Mouse (Mus musculus) hindlimb bud, embryonic 11.5 days (tissue): ENCODE results near the gene Med12.

Source experiments
- DNase-seq: peaks from one replicate; pipeline ENCODE4 v3.0.0-alpha.2; 2012; ENCODE audit warnings: low read depth, low spot score; ENCODE audit errors: extremely low spot score

Gene Med12

DNA sequence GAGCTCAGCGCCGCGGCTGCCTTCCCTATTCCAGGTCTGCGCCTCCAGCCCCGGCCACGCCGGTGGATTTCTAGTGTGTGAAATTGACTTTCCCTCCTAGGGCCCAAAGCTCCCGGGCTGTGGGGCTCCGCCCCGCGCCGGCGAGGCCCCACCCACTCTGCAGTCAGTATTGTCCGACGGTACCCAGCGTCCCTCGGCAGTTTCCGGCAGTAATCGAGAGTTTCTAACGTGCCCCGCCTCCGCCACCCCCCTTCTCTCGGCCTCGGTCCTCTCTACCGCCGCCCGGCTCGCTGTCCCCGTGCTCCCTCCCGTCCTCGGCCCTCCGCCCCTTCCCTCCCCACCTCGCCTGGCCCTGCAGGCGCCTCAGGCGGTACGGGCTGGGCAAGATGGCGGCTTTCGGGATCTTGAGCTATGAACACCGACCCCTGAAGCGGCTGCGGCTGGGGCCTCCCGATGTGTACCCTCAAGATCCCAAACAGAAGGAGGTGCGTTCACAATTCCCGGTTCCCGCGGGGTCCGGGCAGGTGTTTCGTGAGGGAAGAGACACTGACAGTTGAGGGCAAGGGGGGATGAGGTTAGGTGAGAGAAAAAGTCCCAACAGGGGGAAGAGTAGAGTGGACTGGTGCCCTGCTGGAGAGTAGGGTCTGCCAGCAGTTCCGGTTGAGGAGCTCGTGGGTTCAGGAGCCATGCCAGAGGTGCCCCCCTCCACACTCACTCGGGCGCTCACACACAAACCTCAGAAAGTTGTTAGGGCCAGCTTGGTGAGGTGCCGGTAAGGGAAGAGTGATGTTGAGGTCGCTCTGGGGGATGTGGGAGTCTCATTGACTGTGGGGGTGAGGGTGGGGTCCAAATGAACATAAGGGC is at the start of gene Med12:
Med12 (plus strand) TSS at position 156 of the 864 bp plus-strand sequence.
- peak; percentile 20 for DNase-seq

DNA sequence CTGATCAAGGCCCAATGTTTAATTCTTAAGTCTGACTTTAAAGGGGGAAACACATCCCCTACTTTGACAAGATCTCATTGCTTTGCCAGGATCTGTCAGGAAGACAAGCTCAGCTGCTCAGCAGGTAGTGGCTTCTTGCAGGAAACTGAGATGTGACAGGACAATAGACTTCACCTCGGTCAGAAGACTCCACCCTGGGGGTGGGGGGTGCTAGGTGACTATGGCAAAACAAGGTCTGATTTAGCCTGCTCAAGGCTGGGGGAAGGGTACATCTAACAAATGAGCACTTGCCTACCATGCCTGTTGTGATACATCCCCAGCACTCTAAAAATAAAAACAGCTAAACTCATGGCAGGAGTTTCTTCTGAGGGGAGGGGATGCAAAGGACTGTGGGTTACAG is 28.8 kb upstream of the Med12 start:
- DNase-seq: no peak

DNA sequence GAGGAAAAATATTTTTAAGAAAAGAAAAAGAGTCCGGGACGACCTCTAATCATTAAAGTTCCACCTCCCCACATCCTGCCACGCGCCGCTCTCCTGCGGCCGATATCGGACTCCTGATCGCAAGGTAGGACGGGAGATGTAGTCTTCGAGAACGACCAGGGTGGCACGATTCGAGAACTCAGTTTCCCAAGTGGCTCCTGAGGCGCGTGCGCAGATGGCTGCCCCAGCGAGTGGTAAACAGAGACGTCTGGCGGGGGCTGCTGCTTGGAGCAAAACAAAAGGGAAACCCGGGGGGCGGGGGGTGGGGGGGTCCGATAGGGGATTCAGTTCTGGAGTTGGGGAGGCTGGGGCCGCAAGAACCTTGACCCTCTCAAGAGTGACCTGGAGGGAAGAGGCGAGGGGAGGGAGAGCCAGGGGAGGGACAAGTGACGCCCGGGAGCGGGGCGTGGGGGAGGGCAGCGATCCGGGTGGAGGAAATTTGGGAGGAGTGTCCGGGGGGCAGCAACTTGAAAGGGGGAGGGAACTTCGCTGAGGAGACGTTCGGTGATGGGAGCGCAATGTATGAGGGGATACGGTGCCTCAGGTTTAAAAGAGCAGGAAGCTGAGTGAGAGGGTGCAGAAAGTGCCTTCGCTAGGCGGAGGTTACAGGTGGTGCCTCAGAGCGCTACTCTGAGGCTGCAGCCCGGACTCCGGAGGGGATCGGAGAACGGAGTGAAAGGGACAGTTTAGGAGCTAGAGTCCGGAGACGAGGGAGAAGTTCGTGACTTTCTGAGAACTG is 19.7 kb upstream of the Med12 start, which contains the start of gene Foxo4:
Foxo4 (plus strand) TSS at position 577 of the 778 bp plus-strand sequence.
- peak; percentile 54 for DNase-seq

DNA sequence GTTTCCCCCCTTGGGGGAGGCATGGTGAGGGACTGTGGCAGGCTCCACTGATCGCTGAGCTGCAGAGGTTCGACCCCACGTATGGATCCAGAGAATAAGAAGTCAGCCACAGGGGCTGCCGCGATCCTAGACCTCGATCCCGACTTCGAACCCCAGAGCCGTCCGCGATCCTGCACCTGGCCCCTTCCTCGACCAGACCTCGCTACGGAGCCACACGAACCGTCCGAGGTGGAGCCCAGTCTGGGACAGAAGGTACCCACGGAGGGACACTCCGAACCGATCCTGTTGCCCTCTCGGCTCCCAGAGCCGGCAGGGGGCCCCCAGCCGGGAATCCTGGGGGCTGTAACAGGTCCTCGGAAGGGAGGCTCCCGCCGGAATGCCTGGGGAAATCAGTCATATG is 19.1 kb upstream of the Med12 start:
- no peak for DNase-seq

DNA sequence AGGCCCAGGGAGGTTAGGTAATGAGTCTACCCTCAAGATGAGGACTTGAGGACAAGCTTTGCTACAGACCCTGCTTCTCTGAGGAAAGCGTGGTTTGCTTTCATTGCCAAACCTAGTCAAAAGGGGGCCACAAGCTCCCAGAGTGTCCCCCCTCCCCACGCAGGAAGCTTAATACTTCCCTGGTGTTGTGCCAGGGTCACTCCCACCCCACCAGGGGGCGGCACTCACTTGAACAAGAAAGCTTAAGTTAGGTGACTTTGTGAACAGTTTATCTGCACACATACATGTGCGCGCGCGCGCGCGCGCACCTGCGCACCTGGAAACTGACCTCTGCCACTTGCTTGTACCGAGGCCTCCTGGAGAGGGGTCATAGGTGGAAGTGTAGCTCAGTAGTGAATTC is 17.2 kb upstream of the Med12 start:
- no peak for DNase-seq

DNA sequence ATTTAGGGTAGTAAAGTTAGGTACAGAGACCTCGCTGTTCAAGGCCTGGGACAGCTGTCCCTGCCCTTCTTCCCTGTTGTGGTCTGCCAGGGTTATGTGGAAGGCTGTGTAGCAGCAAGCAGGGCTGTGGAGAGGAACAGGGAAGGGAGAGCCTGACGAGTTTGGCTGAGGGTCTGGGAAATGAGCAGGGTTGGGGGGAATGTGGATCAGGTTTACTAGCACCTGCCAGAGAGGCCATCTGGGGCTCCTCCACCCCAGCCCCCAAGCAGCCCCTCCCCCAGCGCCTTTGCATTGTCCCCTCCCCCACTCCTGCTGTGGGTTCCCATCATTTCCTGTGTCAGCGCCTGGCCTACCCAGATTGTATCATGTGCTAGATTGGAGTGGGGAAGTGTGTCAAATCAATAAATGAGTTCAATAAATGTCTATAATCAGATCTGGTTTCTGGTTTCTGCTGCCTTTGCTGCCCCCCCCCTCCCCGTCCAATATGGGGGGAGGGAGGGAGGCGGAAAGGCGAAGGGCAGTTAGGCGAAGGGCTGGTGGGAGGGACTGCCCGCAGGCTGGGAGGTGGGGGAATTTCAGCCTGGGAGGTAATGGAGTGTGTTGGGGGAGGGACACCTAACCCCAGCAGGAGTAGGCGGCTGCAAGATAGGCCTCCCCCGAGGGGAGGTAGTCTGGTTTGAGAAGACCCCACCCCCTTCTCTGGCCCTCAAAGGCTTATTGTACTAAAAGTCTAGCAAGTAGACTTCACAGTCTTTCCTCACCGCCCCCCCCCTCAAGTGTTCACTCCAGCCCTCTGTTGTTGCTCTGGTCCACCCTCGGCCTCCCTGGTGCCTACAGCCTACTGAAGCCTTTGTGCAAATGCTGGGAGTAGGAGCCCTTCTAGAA is 13.1 kb upstream of the Med12 start:
- peak; percentile 26 for DNase-seq

DNA sequence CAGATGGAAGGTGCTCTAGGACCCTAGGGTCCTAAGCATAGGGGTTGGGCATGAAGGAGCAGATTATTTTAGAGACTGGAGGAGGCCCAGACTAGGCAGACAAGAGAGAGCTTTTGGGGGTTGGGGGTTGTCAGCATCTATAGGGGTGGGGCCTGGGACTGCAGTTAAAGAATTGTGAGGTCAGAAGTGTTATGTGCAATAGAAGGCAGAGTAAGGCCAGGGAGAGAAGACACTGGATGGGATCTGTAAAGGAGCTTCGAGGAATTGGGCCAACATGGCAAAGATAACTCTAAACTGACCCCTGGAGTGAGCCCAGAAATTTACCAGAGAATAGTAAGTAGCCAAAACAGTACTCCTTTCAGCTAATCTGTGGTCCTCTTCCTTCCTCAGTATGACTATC is 9.9 kb upstream of the Med12 start, which contains the start of gene Gm614:
Gm614 (minus strand) TSS at position 101 of the 400 bp plus-strand sequence.
- DNase-seq: no peak

DNA sequence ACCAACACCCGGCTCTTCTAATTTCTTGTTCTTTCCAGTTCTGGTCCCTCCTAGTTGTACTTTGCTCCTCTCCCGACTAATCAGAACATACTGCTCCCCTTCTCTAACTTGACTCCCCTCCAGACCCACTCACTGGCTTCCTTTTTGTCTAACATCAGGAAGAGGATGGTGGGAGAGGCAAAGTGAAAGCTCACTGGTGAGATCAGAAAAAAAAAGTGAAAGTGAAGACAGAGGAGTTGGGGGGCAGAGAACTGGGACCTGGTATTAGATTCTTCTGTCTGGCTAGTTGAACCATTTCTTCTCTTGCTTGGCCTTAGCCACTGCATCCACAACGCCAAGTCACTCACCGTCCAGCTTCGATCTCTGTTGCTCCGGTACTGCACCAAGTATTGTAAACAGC is 7.2 kb upstream of the Med12 start:
- no peak for DNase-seq

DNA sequence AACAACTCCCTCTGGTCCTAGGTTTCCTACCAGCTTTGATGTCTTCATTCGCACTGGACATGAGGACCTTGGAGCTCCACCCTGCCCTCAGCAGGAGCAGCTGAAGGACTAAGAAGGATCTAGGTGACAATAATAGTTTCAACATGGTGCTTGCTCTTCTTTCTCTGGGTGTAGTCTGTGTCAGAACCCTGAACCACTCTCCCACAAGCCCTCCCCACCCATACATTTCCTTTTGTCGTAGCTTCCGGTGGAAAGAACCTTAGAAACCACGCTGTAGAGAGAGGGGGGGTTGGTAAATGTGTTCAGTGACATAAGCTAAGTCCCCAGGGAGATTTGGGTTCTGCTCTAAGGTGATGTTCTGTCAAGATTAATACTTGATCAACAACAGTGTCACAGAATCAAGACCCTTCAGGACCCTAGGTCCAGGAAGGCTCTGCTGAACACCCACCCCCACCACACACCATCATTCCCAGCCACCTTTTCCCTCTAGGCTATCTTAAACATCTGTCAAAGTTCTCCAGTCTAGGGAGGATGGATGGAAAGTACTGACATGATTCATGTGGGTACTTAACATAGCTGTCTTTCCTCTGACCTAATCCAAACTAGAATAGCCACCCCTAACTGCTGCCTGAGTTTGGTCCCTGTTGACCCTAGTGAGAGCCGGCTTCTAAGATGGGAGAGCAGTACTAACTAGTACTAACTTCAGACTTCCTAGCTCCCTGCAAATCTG is 5.6 kb upstream of the Med12 start, which contains the start of gene Il2rg:
Il2rg (minus strand) TSS at position 231 of the 730 bp plus-strand sequence.
- DNase-seq: no peak

DNA sequence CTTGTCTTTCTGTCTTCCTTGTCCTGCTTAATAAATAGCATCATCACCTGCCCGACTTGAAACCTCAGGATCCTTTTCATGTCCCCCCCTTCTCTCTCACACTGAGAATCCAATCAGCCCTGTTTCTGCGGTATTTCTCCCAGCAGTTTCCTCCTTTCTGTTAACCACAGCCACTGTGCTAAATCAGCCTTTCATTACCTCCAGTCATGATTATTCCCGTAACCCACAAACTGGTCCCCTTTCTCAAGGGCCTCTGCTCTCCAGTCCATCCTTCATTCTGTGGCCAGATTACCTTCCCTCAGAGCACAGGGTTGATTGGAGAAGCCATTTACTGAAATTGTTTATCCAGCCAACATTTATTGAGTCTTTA is 5.1 kb upstream of the Med12 start, which contains the start of gene Gm20489:
Gm20489 (minus strand) TSS at position 269 of the 370 bp plus-strand sequence.
- DNase-seq: no peak

DNA sequence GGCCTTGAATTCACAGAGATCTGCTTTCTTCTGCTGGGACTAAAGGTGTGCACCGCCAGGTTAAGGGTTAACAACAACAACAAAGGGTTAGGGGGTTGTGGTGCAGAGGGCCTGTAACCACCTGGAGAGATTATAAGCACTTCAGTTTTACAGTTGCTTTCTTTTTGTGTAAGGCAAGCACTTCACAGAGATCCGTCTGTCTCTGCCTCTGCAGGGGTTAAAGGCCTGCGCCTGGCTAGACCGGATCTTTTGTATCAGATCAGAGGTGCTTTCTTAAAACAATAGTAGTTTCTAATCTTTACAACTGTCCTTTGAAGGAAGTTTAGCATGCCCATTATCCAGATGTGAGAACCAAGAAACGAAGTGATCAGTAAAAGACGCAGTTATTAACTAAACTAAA is 420 bp upstream of the Med12 start:
- DNase-seq: no peak

DNA sequence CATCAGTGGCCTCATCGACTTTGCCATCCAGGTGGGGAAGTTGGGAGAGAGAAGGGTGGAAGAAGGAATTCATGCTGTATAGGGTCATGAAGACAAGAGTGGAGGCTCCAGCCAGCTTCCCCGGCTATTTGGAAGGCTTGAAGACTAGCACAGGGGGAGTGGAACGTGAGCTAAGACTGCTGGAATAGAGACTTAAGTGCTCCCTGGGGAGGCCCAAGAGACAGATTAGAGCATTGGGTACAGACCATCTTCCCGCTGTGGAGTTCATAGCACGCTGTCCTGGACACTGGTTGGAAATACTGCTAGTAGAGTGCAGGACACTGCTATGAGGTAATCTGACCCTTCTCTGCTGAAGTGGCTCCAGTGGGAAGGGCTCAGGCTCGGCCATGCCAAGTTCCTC is 9.0 kb downstream of the Med12 start:
- DNase-seq: no peak

DNA sequence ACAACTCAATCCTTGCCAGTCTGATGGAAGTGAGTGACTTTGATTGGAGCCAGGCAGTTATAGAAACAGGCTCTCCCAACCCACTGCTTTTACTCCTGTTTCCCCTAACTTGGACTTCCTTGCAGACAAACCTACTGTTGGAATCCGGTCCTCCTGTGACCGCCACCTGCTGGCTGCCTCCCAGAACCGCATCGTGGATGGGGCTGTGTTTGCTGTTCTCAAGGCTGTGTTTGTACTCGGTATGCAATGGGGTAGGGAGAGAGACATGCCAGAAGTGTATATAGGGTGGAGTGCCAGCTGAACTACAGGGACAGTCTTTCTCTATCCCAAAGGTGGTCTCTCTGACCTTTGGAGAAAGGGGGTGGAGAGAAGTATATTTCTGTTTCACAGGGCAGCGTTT is 11.7 kb downstream of the Med12 start:
- no peak for DNase-seq

DNA sequence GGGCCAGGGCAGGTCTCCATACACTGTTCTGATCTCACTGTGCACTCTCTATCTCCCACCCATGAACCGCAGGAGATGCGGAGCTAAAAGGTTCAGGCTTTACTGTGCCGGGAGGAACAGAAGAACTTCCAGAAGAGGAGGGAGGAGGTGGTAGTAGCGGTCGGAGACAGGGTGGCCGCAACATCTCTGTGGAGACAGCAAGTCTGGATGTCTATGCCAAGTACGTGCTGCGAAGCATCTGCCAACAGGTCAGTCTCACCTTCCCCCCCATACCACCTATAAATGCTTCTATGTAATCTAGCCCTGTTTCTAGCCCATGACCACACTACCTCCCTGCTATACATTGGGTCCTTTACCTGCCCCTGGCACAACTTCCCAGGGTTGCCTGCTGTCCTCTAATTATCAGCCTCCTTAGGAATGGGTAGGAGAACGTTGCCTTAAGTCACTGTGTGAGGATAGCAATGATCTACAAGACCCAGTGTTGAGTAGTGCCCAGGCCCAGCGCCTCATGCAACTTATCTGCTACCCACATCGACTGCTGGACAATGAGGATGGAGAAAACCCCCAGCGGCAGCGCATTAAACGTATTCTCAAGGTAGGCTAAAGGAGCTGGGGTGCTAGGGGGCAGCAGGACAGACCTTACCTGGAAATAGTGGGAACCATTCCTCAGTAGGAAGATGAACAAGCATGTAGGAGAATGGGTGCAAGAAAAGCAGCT is 12.3 kb downstream of the Med12 start:
- no peak for DNase-seq

DNA sequence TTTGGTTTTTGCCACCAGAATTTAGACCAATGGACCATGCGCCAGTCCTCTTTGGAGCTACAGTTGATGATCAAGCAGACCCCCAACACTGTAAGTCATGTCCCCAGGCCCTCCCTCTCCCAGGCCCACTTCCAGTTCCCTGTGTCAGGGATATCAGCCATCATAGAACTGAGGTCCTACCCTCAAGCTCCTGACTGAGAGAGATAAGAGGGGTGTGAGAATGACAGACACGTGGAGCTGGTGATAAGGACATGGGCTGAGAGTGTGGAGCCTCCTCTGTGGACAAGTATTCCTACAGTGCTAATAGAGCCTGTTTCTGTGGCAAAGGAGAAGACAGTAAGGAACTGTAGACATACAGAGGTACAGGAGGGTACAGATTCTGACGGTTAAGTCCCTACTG is 13.7 kb downstream of the Med12 start:
- DNase-seq: no peak

DNA sequence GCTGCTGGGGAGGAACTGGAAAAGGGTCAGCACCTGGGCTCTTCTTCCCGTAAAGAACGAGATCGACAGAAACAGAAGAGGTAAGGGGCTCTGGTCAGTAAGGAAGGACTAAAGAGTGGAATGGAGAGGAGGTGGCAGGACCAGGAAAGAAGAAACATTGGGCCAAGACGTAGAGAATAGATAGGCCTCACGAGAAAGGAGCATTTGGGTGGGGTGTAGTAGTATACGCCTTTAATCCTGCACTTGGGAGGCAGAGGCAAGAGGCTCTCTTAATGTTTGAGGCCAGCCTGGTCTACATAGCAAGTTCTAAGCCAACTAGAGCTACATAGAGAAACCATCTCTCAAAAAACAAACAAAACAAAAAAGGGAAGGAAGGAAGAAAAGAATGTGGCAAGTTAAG is 14.6 kb downstream of the Med12 start:
- DNase-seq: no peak

DNA sequence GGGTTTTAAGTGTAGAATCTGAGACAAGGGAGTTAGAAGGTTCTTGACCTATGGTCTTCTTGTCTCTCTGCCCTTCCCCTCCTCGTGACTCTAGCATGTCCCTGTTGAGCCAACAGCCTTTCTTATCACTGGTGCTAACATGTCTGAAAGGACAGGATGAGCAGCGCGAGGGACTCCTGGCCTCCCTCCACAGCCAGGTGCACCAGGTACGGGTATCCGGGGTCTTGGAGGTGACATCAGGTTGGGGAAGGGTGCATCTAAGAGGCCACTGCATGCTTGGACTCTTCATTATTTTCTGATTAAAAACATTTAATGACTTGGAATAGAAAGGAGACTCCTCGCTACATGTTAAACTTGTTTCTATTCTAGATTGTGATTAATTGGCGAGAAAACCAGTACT is 15.2 kb downstream of the Med12 start:
- DNase-seq: no peak

DNA sequence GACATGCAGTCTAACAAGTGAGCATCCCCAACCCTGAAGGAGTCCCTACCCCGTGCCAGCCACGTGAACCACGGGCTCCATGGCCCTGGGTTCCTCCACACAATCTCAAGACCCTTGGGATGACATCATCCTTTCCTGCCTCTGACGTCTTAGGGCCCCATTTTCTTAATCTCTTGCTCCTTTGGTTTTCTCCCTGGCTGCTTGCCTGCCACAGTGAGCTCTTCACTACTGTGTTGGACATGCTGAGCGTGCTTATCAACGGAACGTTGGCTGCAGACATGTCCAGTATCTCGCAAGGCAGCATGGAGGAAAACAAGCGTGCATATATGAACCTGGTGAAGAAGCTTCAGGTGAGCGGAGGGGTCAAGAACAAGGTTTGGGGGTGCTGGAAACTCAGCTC is 16.3 kb downstream of the Med12 start:
- DNase-seq: no peak

DNA sequence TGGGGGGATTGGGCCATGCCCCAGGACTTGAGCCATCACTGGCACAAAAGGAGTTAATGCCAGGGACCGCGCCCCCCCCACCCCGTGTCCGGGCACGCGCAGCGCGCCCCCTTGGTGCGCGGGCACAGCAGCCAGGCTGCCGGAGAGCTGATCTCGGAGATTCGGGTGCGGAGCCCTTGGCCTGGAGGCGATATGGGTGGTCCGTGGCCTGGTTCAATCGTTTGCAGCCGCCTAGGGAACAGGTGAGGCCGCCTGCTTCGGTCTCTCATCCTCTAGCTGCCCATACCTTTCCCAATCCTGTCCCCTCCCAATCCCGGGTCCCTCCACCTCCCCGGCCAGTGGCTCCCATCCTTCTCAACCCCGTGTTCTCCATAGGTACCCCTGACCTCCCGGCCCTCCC is 25.2 kb downstream of the Med12 start, which contains the start of gene Nlgn3:
Nlgn3 (plus strand) TSS at position 114 of the 400 bp plus-strand sequence.
- no peak for DNase-seq
